Mouse (Mus musculus) adrenal gland, adult (tissue): ENCODE results near the gene Hlx.
A peak's percentile ranks its signal among the peaks of the same experiment; 100 is the strongest.

Source experiments
- DNase-seq, 2 experiments: peaks; one replicate each; pipeline ENCODE4 v3.0.0; 2022 to 2023; ENCODE audit warnings: low spot score in 1 of 2; ENCODE audit not compliant: inconsistent age in 2 of 2

Gene Hlx

DNA sequence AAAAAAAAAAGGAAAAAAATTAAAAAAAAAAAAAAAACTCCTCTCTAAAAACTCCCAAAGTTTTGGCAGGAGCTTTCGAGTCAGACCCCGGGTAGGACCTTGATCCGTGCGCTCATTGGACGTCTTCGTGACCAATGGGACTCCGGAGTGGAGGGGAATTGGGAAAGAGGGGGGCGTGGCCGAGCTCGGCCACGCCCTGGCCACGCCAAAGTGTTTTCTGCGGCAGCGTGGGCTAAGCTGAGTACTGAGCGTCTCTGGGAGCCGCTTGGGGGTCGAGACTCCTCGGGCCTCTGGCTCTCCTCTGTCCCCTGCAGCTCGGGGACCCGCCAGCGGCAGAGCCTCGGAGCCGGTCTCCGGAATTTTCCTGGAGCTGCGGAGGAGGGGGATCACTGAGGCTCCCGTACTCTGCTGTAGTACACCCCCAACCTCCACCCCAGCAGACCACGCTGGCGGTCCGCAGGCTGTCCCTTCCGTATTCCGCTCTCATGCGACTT lies at the start of gene Hlx:
Gene Hlx, minus strand, starts transcription at position 64 of the 494 bp plus-strand sequence.
- peak; percentile 63 to 78 for DNase-seq

GRCm38 (mm10) chr1:184782161-184782513 lies 49.7 kb upstream of the Hlx start:
- DNase-seq: peak; percentile 35 to 62

DNA sequence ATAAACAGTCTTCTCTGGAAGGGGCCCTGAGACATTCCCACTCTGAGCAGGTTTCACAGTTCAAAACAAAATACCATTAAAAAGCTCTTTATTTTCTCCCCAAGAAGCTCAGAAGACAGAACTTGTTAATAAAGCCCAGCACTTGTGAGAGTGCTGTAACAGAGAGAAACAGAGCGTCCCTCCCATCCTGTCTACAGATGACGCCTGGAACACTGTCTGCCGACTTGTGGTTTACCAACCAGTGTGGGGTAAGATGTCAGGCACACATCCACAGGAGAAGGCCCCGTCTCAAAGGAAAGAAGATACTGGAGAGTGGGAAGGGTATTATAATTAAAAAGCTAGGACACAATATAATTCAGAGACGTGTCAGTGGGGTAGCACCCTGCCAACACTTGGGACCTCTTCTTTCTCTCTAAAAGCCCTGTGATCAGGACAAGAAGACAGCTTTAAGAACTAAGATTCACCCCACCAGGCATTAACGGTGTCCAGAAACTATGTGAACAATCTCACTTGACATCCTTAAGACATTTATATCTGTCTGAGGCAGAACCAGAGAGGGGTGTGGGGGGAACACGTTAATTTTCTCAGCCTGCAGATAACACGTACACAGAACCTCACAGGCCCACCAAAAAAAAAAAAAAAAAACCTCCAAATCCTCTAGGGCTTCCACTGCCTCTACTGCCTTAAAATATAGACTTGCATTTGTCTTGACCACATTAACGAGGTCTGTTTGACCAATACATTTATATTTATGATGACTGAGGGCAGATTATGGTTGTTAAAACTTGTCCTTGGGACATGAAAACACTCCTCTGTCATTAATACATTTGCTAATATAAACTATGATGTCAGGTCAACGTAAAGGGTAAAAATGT lies 49.1 kb upstream of the Hlx start:
- DNase-seq: no peak

DNA sequence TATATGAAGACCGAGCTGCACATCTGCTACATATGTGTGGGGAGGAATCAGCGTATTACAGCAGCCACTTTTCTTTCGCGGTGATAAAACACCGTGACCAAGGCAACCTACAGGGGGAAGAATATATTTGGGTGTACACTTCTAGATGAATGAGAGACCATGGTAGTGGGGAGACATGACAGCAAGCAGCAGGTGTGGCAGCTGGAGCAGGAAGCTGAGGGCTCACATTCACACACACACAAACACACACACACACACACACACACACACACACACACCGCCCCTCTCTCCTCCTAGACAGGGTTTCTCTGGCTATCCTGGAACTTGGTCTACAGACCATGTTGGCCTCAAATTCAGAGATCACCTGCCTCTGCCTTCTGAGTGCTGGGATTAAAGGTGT lies 45.7 kb upstream of the Hlx start:
- no peak for DNase-seq

DNA sequence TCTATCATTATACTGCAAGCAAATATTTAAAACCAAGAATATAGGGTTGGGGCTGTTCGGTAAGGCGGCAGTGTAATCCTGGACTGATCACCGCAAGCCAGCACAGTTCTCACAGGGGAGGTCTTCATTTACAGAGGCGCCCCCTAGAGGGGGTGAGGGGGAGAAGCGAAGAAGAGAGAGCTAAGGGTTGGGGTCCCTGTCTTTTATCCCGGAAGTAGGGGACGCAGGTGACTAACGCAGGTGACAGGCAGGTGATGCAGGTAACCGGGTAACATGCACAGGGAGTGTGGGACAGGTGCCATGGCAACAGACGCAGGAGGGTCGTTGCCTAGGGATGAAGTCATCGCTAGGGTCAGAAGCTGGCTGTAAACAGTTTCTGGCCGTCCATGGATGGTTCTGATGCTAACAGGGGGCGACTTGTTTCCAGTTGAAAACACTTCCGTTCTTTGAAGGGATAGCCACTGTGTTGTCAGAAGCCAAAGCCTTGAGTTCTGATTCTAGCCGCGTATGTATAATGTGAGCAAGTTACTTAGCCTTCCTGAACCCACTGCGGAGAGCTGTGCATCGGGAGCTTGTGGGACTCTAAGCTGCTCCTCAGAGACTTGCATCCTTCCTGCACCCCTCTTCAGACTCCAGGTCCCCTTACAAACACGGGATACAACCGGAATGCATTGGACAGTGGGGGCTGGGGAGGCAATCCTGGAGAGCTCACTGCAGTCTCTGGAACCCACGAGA lies 44.8 kb upstream of the Hlx start:
- DNase-seq: no peak

- DNase-seq: no peak
These were observed 42.9 kb upstream of the Hlx start for GRCm38 (mm10) chr1:184775289-184775688.

GRCm38 (mm10) chr1:184771891-184772249 lies 39.5 kb upstream of the Hlx start:
- DNase-seq: no peak

DNA sequence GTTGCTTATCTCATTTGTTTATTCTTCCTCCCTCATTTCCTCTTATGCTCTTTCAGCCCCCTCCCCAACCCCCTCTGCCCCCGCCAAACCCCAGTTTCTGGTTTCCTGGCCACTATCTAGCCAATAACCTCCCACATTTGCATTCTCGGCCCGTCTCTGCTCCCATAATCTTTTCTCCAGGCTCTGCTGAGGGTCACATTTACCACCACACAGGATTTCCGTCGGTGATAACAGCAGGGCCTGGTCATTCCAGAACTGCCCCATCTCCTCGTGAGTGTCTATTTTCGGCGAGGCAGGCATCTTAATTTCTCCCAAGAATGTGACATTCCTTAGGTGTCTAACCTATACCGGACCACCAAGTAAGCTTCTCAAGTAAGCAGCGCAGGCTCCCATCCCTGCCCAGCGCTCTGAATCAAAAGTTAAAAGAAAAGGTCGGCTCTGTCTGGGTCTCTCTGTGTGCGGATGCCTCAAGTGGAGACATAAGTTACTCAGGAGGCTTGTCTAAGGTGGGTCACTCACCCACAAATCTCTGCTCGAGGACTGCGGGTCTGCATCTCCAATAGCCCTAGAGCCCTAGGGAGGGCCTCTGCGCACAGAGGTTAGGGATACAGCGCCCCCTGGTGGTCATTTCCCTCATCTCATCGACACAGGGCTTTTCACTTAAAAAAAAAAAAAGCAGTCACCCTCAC lies 38.9 kb upstream of the Hlx start:
- peak; percentile 66 to 89 for DNase-seq

- peak in 1 of 2 experiments; percentile 48 for DNase-seq
These were observed 31.4 kb upstream of the Hlx start for GRCm38 (mm10) chr1:184763866-184764265.

DNA sequence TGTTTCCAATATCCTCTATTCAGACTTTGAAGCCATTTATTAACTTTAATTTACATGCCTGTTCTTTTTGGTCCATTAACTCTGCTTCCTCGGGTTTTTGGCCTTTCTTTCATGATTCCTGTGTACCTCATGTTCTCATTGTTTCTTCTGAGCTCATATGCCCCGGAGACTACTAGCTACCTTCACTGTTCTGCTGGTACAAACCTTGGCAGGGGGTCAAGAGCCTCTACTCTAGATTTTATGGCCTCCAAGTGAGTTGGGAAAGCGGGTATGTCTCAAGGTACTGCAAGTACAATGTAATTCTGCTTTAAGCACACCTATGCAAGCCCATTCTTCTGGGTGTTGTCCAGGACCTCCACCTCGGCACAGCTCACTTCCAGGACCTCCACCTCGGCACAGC lies 30.5 kb upstream of the Hlx start:
- peak in 1 of 2 experiments; percentile 40 for DNase-seq

DNA sequence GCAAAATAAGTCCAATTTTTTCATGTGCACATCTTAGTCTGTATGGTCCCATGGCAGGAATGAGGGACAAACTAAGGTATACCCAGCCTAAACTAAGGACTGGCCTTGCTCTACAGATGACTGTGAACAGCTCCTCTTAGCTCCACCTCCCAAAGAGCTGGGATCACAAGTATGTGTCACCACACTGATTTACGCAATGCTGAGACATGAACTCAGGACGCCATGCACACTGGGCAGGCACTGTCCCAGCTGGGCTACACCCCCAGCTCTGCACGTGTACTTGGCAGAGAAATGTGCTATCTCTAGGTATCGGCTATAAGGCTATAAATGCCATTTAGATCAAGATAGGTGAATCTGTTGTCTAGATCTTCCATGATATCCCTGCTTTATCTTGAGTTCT lies 29.6 kb upstream of the Hlx start:
- peak; percentile 23 to 45 for DNase-seq

GRCm38 (mm10) chr1:184752671-184753070 lies 20.3 kb upstream of the Hlx start:
- no peak for DNase-seq

GRCm38 (mm10) chr1:184750114-184750664 lies 17.8 kb upstream of the Hlx start:
- no peak for DNase-seq

GRCm38 (mm10) chr1:184748692-184749152 lies 16.3 kb upstream of the Hlx start:
- peak; percentile 57 to 80 for DNase-seq

DNA sequence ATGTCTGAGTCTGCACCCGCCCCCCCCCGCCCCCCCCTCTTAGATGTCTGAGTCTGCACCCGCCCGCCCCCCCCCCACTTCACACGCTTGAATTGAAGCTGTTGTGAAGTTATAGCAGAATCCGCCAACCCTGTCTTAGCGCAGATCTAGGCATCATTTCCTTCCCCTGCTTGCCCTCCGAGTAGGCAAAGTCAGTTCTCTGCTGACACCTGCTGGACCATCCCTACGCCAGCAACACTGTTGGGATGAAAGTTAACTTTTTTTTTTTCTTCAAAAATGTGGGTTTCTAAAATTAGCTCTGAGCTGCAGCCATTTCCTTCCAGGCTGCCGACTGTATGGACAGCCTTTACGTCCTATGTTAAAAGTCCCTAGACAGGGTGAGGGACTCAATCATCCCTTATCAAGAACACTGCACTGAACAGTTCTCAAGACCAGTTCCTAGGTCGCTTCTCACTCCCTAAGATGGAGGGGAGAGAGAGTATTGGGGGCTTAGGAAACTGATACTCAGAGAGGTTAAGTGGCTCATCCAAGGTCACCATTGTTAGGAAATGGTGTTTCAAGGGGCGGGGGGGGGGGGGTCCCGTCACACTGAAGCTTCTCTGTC lies 5.6 kb upstream of the Hlx start:
- peak; percentile 64 to 87 for DNase-seq

GRCm38 (mm10) chr1:184737228-184737627 lies 4.8 kb upstream of the Hlx start:
- DNase-seq: no peak

GRCm38 (mm10) chr1:184736260-184736659 lies 3.8 kb upstream of the Hlx start:
- no peak for DNase-seq

DNA sequence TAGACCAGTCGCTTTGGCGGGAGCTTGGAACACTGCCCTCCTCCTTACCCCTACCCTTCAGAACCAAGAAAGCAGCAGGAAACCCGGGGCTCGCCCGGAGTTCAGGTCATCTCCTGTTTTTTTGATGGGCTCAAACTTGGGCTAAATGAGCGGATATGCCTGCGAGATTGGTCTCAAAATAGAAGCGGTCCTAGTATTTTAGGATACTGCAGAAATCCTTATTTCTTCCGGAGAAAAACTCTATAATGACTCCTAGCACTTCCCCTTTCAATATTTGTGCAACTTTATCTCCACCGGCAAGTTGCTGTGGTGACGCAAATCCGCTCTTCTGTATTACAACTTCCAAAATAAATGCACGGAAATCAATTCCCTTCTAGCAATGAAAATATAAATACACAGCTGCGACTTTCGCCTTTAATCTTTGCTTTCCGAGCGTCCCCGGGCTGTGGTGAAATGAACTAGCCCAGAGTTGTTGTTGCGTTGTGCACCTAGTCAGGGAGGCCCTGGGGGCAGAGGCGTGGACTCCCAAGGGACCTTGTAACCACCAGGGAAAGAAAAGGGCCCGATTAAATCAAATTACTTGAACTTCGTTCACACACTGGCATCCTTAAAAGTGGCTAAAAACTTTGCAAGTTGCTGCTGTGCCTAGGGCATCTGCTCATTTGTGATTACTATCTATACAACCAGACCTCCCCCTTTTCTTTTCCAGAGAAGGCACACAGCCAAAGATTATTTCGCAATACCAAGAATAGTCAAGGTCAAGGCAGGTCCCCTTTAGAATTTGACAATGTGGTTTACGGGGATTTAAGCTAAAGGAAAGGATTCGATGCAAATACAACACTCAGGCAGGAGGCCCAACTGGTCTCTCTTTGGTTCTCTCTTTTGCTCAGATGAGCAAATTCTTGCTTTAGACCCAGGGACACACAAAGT lies 2.8 kb upstream of the Hlx start:
- peak; percentile 45 to 70 for DNase-seq

DNA sequence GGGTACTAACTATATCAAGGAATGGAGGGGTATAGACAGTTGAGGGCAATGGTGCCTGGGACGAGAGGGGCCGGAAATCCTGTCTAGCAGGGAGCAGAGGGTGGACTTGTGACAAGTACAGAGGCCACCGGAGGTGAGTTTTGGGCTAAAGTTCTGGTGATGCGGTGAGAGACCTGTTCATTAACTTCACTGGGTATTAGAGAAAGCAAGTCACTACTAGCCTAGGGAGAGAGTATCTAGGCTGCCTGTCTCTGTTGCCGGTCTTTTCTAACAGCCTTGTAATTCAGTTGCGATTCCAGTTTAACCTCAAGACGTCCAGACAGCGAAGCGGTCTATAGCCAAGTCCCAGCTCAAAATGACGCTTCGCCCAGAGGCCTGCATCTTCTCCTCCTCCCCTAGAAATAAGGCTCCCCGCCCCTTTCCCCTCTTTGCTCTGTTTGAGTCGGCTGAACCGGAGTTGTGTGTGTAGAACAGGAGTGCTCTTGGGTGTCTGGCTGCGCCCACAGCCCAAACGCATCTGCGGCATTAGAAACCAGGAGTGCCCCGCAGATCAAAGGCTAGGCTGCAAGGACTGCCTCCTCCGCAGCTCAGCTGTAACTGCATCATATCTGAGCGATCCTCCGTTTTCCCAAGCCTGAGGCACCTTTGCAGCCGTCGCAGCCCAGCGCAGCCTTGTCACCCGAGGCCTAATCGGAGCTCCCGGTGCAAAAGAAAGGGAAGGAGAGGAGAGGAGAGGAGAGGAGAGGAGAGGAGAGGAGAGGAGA lies 1.8 kb upstream of the Hlx start:
- DNase-seq: peak; percentile 26 to 73
